Mouse (Mus musculus) bone marrow, adult 2 months (tissue): ENCODE results near the gene Ltk. TPM values are rescaled to one million over a fixed set of nuclear protein-coding genes. Genes with fewer than 3 reads are reported as not detected.
"Not testable (repeated sequence)": the region's sequence is repeated elsewhere in the genome, so short reads cannot be mapped to it uniquely, and the experiment has no call there.

ENCODE experiments used
- H3K27ac ChIP-seq: fragments of 200-500 bp; 2 replicates; pipeline ENCODE4 v1.5.1; 2012; ENCODE audit warnings: low read depth, mild to moderate bottlenecking, control low read depth, inconsistent platforms, low read length; ENCODE audit not compliant: control insufficient read depth, poor library complexity, insufficient read depth
- H3K4me1 ChIP-seq: fragments of 200-500 bp; 2 replicates; pipeline ENCODE4 v1.6.1; 2011; ENCODE audit warnings: low read length; ENCODE audit not compliant: control insufficient read depth, insufficient read depth
- H3K4me3 ChIP-seq: fragments of 200-500 bp; replicated peaks from 2 replicates; pipeline ENCODE3; 2011; ENCODE audit warnings: mild to moderate bottlenecking, low read depth, low read length, control low read depth; ENCODE audit not compliant: control insufficient read depth
- CTCF ChIP-seq: fragments of 200-500 bp; IDR thresholded peaks from 2 replicates; pipeline ENCODE4 v1.5.1; 2011; ENCODE audit warnings: low read length, control low read depth; ENCODE audit not compliant: control insufficient read depth, insufficient read depth
- POLR2A ChIP-seq: fragments of 200-500 bp; IDR thresholded peaks from 2 replicates; pipeline ENCODE4 v1.6.1; 2011; ENCODE audit warnings: low read depth, mild to moderate bottlenecking, control low read depth, low read length, borderline replicate concordance; ENCODE audit not compliant: control insufficient read depth
- WGBS: fragments of 180-500 bp; shearing (Covaris S2); methylation state at CpG from one replicate; pipeline ENCODE4 v1.1.7; 2018; 5-methylcytosine and 5-hydroxymethylcytosine counted together
- polyA plus RNA-seq: library from polyadenylated mRNA; stranded (reverse); fragments of >200 nt; gene quantifications from 2 replicates; pipeline ENCODE4 v1.2.4, GENCODE M21; 2011; ENCODE audit warnings: low replicate concordance; ENCODE audit not compliant: missing spikeins, insufficient read depth, insufficient read length

The Ltk gene
- polyA plus RNA-seq, 1 experiment, result 1.3 TPM

DNA sequence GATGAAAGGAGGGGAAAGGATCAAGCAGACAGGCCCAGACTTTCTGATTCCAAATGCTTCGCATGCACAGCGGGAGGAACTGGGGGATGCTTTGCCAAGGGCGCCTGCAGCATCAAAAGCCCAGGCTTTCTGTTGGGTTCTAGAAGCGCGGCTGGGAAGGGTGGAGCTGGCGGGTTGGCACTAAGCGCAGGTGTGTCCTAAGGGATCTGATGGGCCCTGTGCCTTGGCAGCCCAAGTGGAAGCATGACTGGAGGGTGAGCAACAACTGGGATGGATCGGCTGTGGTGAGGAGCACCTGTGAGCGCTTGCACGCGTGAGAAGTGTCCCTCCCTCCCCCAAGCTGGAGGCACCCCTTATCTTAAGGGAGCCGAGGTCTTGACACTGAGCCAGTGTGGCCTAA, 23.1 kb downstream of the Ltk start:
- TF ChIP-seq CTCF (no peak), POLR2A (no peak)
- H3K27ac ChIP-seq, result no peak overlapping the region
- no peaks in the 10 kb centered on the region; the same call in 1 of the 2 replicates for H3K4me1 ChIP-seq
- WGBS, result 62% methylated on average over 12 of the region's 12 CpGs
- H3K4me3 ChIP-seq, result no peak overlapping the region

DNA sequence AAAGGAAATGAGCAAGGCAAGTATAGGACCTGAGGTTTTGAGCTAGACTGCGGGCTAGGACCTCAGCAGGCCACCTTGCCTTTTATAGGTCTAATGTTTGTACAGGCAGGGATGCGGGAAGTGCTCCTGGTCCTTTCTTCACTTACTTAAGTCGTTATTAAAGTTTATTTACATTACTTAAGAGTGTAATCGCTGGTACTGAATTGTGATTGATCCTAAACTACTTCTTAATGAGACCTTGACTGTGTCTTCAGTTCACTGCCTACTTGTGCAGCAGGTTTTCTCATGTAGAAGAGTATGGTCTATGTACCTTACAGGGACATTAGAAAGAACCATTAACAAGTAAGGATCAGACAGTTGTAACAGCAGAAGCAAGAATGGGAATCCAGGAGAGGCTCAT, 29.5 kb downstream of the Ltk start:
- no peaks in the 10 kb centered on the region for H3K4me1 ChIP-seq
- H3K27ac ChIP-seq, result no peak overlapping the region
- no peak overlapping the region for H3K4me3 ChIP-seq
- 88% methylated on average over 4 of the region's 4 CpGs for WGBS
- TF ChIP-seq CTCF (no peak), POLR2A (no peak)

DNA sequence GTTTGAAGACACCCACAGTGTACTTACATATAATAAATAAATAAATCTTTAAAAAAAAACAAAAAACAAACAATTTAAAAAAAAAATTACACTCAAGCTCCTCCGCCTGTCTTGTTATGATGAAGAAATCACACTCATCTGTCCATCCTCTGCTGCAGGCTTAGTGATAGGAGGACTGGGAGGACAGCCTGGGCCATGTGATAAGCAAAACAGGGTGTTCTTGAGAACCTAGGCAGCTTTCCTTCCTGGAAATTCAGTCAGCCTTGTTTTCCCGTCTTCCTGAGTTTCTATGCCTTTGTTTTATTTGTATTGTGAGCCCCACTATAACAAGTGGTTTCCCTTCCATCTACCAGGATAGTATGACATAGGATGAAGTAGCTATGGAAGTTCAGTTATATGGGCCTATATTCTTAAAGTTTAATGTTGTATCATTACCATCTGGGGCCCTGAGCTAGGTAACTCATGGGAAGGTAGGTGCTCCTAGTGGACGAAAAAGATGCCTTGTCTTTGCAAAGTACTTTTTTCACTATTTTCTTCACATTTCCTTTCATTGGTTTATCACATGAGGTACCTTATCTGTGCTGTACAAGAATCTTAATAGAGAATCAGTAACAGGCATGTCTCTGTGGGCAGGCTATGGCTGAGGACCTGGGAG, 32.3 kb downstream of the Ltk start:
- no peak for TF ChIP-seq POLR2A
- TF ChIP-seq CTCF, result no peak
- H3K27ac ChIP-seq, result no peak overlapping the region
- WGBS, result 77% methylated on average over 3 of the region's 3 CpGs
- no peak overlapping the region for H3K4me3 ChIP-seq
- H3K4me1 ChIP-seq, result no peaks in the 10 kb centered on the region

DNA sequence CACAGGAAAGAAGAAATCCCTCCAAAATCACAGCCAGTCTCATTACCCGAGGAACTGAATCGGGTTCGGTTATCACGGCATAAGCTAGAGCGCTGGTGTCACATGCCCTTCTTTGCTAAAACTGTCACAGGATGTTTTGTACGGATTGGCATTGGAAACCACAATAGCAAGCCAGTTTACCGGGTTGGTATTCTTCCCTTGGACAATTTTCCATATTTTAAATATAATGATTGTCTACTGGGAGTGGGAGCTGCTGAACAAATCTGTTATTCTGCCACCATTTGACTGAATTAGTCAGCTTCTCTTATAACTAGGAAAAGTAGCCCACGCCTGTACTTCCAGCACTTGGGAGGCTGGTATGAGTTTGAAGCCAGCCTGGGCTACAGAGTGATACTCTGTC, 39.2 kb downstream of the Ltk start:
- TF ChIP-seq POLR2A, result no peak
- TF ChIP-seq CTCF, result no peak
- H3K4me3 ChIP-seq, result no peak overlapping the region
- WGBS, result 91% methylated on average over 8 of the region's 8 CpGs
- H3K4me1 ChIP-seq, result no peaks in the 10 kb centered on the region
- H3K27ac ChIP-seq, result no peak overlapping the region

DNA sequence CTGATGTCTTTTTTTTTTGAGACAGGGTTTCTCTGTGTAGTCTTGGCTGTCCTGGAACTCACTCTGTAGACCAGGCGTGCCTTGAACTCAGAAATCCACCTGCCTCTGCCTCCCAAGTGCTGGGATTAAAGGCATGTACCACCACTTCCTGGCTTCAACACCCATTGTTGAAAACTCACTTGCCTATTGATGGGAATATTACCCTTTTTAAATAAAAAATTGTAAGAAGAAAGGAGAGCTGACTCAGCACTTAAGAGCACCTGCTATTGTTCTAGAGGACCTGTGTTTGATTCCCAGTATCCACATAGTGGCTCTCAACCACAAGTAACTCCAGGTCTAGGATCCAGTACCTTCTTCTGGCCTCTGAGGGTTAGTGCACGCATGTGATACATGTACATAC, 44.4 kb downstream of the Ltk start:
- H3K27ac ChIP-seq, H3K4me3 ChIP-seq, H3K4me1 ChIP-seq: not testable (repeated sequence)
- 94% methylated on average over 2 of the region's 2 CpGs for WGBS

DNA sequence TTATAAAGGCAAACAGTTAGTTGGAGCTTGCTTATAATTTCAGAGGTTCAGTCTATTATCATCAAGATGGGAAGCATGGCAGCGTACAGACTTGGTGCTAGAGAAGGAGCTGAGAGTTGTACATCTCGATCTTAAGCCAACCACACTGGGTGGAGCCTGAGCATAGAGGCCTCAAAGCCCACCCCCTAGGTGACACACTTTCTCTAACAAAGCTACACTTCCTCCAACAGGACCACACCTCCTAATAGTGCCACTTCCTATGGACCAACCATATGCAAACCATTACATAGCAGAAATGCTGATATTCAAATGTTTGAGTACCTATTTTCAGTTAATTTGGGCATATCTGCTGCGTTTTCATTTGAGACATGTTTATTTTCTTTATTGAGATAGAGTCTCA, 50.2 kb downstream of the Ltk start:
- 71% methylated on average over 3 of the region's 3 CpGs for WGBS
- H3K27ac ChIP-seq, result no peak overlapping the region
- no peaks in the 10 kb centered on the region for H3K4me1 ChIP-seq
- no peak for TF ChIP-seq CTCF
- no peak for TF ChIP-seq POLR2A
- no peak overlapping the region for H3K4me3 ChIP-seq

DNA sequence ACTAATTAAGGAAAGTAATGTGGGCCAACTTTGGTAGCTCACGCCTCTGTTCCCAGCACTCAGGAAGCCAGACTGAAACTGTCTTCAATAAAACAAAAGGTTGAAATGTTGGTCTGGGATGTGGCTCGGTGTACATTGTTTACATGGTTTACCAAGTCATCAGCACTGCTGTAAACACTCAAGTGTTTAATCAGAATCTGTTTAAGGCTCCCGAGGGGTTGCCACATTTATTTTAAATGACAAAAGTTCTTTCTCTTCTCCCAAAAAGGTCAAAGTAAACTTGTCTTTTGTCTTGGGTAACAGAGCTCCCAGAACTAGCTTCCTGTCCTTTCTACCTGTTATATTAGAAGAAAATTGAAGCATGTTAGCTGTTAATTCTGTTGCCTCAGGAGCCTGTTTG, 52.6 kb downstream of the Ltk start:
- H3K27ac ChIP-seq, result no peak overlapping the region
- no peak overlapping the region for H3K4me3 ChIP-seq
- TF ChIP-seq CTCF, result no peak
- TF ChIP-seq POLR2A, result no peak
- H3K4me1 ChIP-seq, result no peaks in the 10 kb centered on the region
- 92% methylated on average over 3 of the region's 3 CpGs for WGBS

DNA sequence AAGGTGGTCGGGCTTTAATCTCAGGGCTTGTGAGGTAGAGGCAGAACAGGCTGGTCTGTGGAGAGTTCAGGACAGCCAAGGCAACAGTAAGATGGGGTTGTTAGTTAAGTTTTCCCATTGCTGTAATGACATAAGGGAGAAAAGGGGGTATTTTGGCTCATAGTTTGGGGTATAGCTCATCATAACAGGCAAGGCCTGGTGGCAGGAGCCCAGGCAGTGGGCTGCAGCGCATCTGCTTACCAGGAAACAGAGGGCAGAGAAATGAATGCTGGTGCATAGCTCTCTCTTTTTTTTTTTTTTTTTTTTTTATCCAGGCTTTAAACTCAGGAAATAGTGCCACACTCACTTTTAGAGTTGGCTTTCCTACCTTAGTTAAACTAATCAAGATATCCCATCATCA, 57.1 kb downstream of the Ltk start:
- Histone ChIP-seq H3K4me1 (peaks cover 1% of the 10 kb centered on the region; the same call in 1 of the 2 replicates), H3K27ac (no peak overlapping the region), H3K4me3 (no peak overlapping the region)
- 89% methylated on average over 2 of the region's 2 CpGs for WGBS
- TF ChIP-seq CTCF (no peak), POLR2A (no peak)

Other genes starting within 250 kb of the Ltk start
- gene Exd1, start 212.8 kb downstream of the Ltk start, polyA plus RNA-seq, result 1.0 TPM in 1 of 2 replicates, not detected in the other
- gene Chp1, start 212.7 kb downstream of the Ltk start, polyA plus RNA-seq, result 31.5 and 36.0 TPM in 2 replicates
- 62.0 and 65.0 TPM in 2 replicates for gene Nusap1, start 142.1 kb downstream of the Ltk start, polyA plus RNA-seq
- gene Oip5, start 142.0 kb downstream of the Ltk start, polyA plus RNA-seq, result 13.0 and 22.2 TPM in 2 replicates
- 5.3 and 7.8 TPM in 2 replicates for gene Ndufaf1, start 97.6 kb downstream of the Ltk start, polyA plus RNA-seq
- 14.6 and 18.3 TPM in 2 replicates for gene Rtf1, start 85.4 kb downstream of the Ltk start, polyA plus RNA-seq
- not detected in 2 replicates for gene Itpka, start 18.1 kb downstream of the Ltk start, polyA plus RNA-seq
- 5.9 and 12.6 TPM in 2 replicates for gene Rpap1, start 27.1 kb upstream of the Ltk start, polyA plus RNA-seq
- 0.75 and 4.2 TPM in 2 replicates for gene Tyro3, start 37.3 kb upstream of the Ltk start, polyA plus RNA-seq
- gene Mga, start 136.8 kb upstream of the Ltk start, polyA plus RNA-seq, result 11.3 and 22.1 TPM in 2 replicates
- 2.1 and 6.6 TPM in 2 replicates for gene Mapkbp1, start 212.3 kb upstream of the Ltk start, polyA plus RNA-seq